Mouse (Mus musculus) stomach, postnatal 0 days (tissue): ENCODE measurements at regions not wholly inside any gene's neighbourhood (a gene's known extent, or its start where the extent isn't known, plus 50 kb on each side); places are given as distances from the start of the nearest gene placed in this dataset.

Source experiments
- CTCF ChIP-seq: IDR thresholded peaks from 2 replicates; pipeline ENCODE4 v1.5.1; 2016; ENCODE audit warnings: antibody characterized with exemption, low read depth, mild to moderate bottlenecking, moderate library complexity
- EP300 ChIP-seq: optimal IDR thresholded peaks from 2 replicates; pipeline ENCODE3; 2016; ENCODE audit warnings: antibody characterized with exemption

DNA sequence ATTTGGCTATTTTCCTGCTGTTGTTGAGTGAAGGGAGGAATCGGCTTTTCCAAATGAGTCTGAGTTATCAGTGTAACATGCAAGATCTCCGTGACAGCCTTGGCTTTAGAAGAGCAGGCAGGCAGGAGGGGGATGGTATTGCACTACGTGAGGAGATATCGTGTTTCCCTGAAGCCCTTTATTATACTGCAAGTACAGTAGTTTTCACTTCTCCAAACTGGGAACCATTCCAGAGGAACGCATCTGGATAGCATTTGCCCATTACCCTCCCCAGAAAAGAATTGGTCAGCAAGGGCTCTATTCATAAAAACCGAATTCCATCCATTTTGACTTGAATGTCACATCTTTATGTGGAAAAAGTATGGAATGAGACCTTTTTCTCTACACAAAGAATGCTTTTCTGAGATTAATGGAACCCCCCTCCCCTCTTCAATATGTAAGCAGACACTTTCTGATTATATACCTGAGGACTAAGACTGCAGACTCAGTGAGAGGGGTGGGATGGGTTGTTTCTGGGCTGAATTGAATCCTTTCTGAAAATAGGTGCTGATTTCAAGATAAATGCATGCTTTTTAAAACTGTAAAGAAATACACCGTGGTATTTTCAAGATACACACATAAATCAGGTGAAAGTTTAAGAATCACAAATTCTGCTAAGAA lies 571.8 kb downstream of the Car8 start:
- TF ChIP-seq CTCF (no peak), EP300 (no peak)
